Mouse (Mus musculus): ENCODE measurements around the gene 1500009C09Rik. TPM values are rescaled to one million over a fixed set of nuclear protein-coding genes. Genes with fewer than 3 reads are reported as not detected.

The 1500009C09Rik gene
- total RNA-seq, 4 experiments from 2014 or later = 91.7 to 112 (median 104) TPM

GRCm38 (mm10) chr15:82247131-82247776 lies 4.9 kb upstream of the 1500009C09Rik start:
- no peak for DNase-seq (ENCODE audit: low spot score in 2 of 2)

GRCm38 (mm10) chr15:82251579-82251978 lies 618 bp upstream of the 1500009C09Rik start:
- DNase-seq (ENCODE audit: low spot score in 2 of 2) = no peak

GRCm38 (mm10) chr15:82255248-82255647 lies 3.1 kb downstream of the 1500009C09Rik start:
- no peak for DNase-seq (ENCODE audit: low spot score in 2 of 2)

- DNase-seq (ENCODE audit: low spot score in 2 of 2) = peak; percentile 88 to 93
Observed at GRCm38 (mm10) chr15:82255944-82256383, 3.8 kb downstream of the 1500009C09Rik start.

GRCm38 (mm10) chr15:82259510-82259909 lies 7.3 kb downstream of the 1500009C09Rik start:
- peak in 1 of 2 experiments; percentile 75 for DNase-seq (ENCODE audit: low spot score in 2 of 2)

GRCm38 (mm10) chr15:82266356-82266755 lies 14.2 kb downstream of the 1500009C09Rik start:
- peak in 1 of 2 experiments; percentile 73 for DNase-seq (ENCODE audit: low spot score in 2 of 2)

GRCm38 (mm10) chr15:82268185-82268584 lies 16.0 kb downstream of the 1500009C09Rik start:
- DNase-seq (ENCODE audit: low spot score in 2 of 2) = peak in 1 of 2 experiments; percentile 61

- DNase-seq (ENCODE audit: low spot score in 2 of 2) = no peak
Observed at GRCm38 (mm10) chr15:82268783-82269182, 16.6 kb downstream of the 1500009C09Rik start.

GRCm38 (mm10) chr15:82271201-82271600 lies 19.0 kb downstream of the 1500009C09Rik start:
- DNase-seq (ENCODE audit: low spot score in 2 of 2) = peak in 1 of 2 experiments; percentile 72

- DNase-seq (ENCODE audit: low spot score in 2 of 2) = no peak
Observed at GRCm38 (mm10) chr15:82272295-82272694, 20.1 kb downstream of the 1500009C09Rik start.

GRCm38 (mm10) chr15:82274593-82274926 lies 22.4 kb downstream of the 1500009C09Rik start, which contains the start of gene Sept3:
Gene Sept3, plus strand, starts transcription at chr15:82274893.
- no peak for DNase-seq (ENCODE audit: low spot score in 2 of 2)

- peak in 1 of 2 experiments; percentile 73 for DNase-seq (ENCODE audit: low spot score in 2 of 2)
Observed at GRCm38 (mm10) chr15:82274927-82275901, 23.0 kb downstream of the 1500009C09Rik start.

GRCm38 (mm10) chr15:82277591-82277990 lies 25.4 kb downstream of the 1500009C09Rik start:
- peak in 1 of 2 experiments; percentile 44 for DNase-seq (ENCODE audit: low spot score in 2 of 2)

- no peak for DNase-seq (ENCODE audit: low spot score in 2 of 2)
Observed at GRCm38 (mm10) chr15:82280638-82281037, 28.4 kb downstream of the 1500009C09Rik start.

- DNase-seq (ENCODE audit: low spot score in 2 of 2) = no peak
Observed at GRCm38 (mm10) chr15:82286157-82286556, 34.0 kb downstream of the 1500009C09Rik start.

- no peak for DNase-seq (ENCODE audit: low spot score in 2 of 2)
Observed at GRCm38 (mm10) chr15:82290252-82290651, 38.1 kb downstream of the 1500009C09Rik start.

GRCm38 (mm10) chr15:82292851-82293250 lies 40.7 kb downstream of the 1500009C09Rik start:
- DNase-seq (ENCODE audit: low spot score in 2 of 2) = no peak

GRCm38 (mm10) chr15:82293271-82293711 lies 41.1 kb downstream of the 1500009C09Rik start:
- DNase-seq (ENCODE audit: low spot score in 2 of 2) = no peak

GRCm38 (mm10) chr15:82294059-82294458 lies 41.9 kb downstream of the 1500009C09Rik start:
- DNase-seq (ENCODE audit: low spot score in 2 of 2) = no peak

- DNase-seq (ENCODE audit: low spot score in 2 of 2) = no peak
Observed at GRCm38 (mm10) chr15:82298764-82299561, 46.8 kb downstream of the 1500009C09Rik start, which contains the start of gene Wbp2nl. Gene Wbp2nl, plus strand, starts transcription at chr15:82298954.

GRCm38 (mm10) chr15:82307107-82307506 lies 54.9 kb downstream of the 1500009C09Rik start:
- DNase-seq (ENCODE audit: low spot score in 2 of 2) = no peak

Measured in layer of hippocampus, adult 8-10 months (tissue).